Mouse (Mus musculus): Measurements from ENCODE around the gene Phf1.
"Not testable (repeated sequence)": the region's sequence is repeated elsewhere in the genome, so short reads cannot be mapped to it uniquely, and the experiment has no call there.

Phf1 gene

GRCm38 (mm10) chr17:26932839-26933398, at the start of gene Phf1:
TSS of gene Phf1 (plus strand) at chr17:26933052.
- Histone ChIP-seq H3K36me3 (ENCODE audit: control insufficient read depth, insufficient read depth, low read length, poor library complexity, severe bottlenecking) (peaks cover 11% of the 10 kb centered on the region), H3K27me3 (ENCODE audit: control insufficient read depth, insufficient read depth, low read length, poor library complexity, severe bottlenecking) (no peaks in the 10 kb centered on the region)
- peak; percentile 97 for DNase-seq (ENCODE audit: low read depth, low spot score)

- Histone ChIP-seq H3K27me3 (ENCODE audit: control insufficient read depth, insufficient read depth, low read length, poor library complexity, severe bottlenecking) (no peaks in the 10 kb centered on the region), H3K36me3 (ENCODE audit: control insufficient read depth, insufficient read depth, low read length, poor library complexity, severe bottlenecking) (no peaks in the 10 kb centered on the region)
- DNase-seq (ENCODE audit: low read depth, low spot score): no peak
Observed at GRCm38 (mm10) chr17:26883585-26883984, 49.3 kb upstream of the Phf1 start.

DNA sequence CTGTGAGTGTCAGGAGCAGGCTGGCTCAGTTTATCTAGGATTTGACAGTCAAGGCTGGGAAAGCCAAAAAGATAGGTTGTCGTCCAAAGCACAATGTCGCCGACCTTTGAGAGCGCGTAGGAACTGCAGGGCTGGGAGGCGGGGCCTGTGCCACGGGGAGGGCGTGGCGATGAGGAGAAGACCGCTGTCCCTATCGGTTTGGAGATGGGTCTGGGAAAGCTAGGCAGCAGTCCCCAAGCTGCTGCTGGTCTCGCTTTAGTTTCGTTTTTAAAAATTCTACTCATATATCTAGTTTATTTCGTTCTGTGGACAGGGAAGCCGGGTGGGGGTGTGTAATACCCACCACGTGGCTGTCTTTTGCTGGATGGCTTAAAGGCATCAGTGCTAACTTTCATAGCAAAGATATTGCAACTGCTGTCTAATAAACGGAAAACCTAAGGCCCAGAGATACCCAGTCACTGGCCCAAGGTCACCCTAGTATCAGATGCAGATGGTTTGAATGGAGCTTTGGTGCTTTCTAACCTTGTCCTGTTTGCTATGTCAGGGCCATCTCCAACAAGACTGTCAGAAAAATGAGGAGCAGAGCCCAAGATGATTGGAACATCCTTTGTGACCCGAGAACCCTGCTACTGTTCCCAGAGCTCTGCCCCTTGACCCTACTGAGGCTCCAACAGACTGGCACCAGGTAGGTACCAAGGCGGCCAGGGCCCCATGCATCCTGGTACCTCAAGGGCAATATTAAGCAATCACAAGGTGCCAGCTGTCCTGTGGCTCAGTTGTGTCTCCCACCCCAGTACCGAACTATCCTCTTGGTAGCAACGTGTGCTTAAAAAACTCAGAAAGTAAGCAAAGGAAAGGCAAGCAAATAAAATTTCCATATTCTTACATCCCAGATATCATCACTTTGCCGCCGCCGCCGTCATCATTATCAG, 47.6 kb upstream of the Phf1 start:
- H3K36me3 ChIP-seq (ENCODE audit: control insufficient read depth, insufficient read depth, low read length, poor library complexity, severe bottlenecking): no peaks in the 10 kb centered on the region
- DNase-seq (ENCODE audit: low read depth, low spot score): peak; percentile 83
- H3K27me3 ChIP-seq (ENCODE audit: control insufficient read depth, insufficient read depth, low read length, poor library complexity, severe bottlenecking): no peaks in the 10 kb centered on the region

- Histone ChIP-seq H3K27me3 (ENCODE audit: control insufficient read depth, insufficient read depth, low read length, poor library complexity, severe bottlenecking) (no peaks in the 10 kb centered on the region), H3K36me3 (ENCODE audit: control insufficient read depth, insufficient read depth, low read length, poor library complexity, severe bottlenecking) (no peaks in the 10 kb centered on the region)
- peak; percentile 89 for DNase-seq (ENCODE audit: low read depth, low spot score)
Observed at GRCm38 (mm10) chr17:26886047-26886749, 46.7 kb upstream of the Phf1 start.

- H3K36me3 ChIP-seq (ENCODE audit: control insufficient read depth, insufficient read depth, low read length, poor library complexity, severe bottlenecking): no peaks in the 10 kb centered on the region
- DNase-seq (ENCODE audit: low read depth, low spot score): no peak
Observed at GRCm38 (mm10) chr17:26887926-26888325, 44.9 kb upstream of the Phf1 start.

GRCm38 (mm10) chr17:26892635-26893375, 40.0 kb upstream of the Phf1 start:
- Histone ChIP-seq H3K36me3 (ENCODE audit: control insufficient read depth, insufficient read depth, low read length, poor library complexity, severe bottlenecking) (no peaks in the 10 kb centered on the region), H3K27me3 (ENCODE audit: control insufficient read depth, insufficient read depth, low read length, poor library complexity, severe bottlenecking) (no peaks in the 10 kb centered on the region)
- no peak for DNase-seq (ENCODE audit: low read depth, low spot score)

More at GRCm38 (mm10) chr17:26887926-26888325, 44.9 kb upstream of the Phf1 start:
- no peaks in the 10 kb centered on the region for H3K27me3 ChIP-seq (ENCODE audit: control insufficient read depth, insufficient read depth, low read length, poor library complexity, severe bottlenecking)

- Histone ChIP-seq H3K27me3 (ENCODE audit: control insufficient read depth, insufficient read depth, low read length, poor library complexity, severe bottlenecking) (no peaks in the 10 kb centered on the region), H3K36me3 (ENCODE audit: control insufficient read depth, insufficient read depth, low read length, poor library complexity, severe bottlenecking) (no peaks in the 10 kb centered on the region)
- DNase-seq (ENCODE audit: low read depth, low spot score): no peak
Observed at GRCm38 (mm10) chr17:26893492-26893891, 39.4 kb upstream of the Phf1 start.

DNA sequence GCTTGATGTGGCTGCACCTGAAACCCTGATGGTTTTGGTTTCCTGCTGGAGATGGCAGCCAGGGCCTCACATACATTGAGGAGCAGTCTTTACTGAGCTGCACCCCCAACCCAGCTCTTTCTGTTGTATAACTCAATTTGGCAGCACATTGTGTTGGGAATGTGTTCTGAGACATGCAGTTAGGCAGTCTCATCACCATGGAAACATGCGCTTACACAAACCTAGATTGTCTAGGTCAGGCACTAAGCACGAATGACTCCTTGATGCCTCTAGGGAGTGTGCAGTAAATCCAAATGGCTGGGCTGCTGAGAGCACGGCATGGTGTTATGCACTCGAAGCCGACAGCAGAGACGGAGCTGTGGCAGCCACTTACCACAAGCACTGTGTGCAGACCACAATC, 38.5 kb upstream of the Phf1 start:
- Histone ChIP-seq H3K27me3 (ENCODE audit: control insufficient read depth, insufficient read depth, low read length, poor library complexity, severe bottlenecking) (no peaks in the 10 kb centered on the region), H3K36me3 (ENCODE audit: control insufficient read depth, insufficient read depth, low read length, poor library complexity, severe bottlenecking) (no peaks in the 10 kb centered on the region)
- no peak for DNase-seq (ENCODE audit: low read depth, low spot score)

DNA sequence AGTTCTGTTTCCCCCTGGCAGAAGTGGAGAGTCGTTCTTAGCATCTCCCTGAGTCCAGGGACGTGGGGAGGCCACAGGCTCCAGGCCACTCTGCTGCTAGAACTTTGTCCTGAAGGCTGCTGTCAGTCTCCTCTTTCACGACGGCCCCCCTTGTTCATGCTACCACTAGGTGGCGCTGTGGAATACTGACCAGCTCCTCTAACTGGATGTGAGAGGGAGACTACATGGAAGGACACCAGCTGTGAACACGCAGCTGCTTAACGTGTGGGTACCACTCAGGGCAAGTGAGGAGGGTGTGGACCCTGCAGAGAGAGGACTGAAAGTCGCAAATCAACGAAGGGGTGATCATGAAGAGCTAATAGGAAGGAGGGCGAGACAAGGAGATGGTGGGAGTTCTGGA, 37.3 kb upstream of the Phf1 start:
- DNase-seq (ENCODE audit: low read depth, low spot score): peak; percentile 88
- no peaks in the 10 kb centered on the region for H3K36me3 ChIP-seq (ENCODE audit: control insufficient read depth, insufficient read depth, low read length, poor library complexity, severe bottlenecking)
- H3K27me3 ChIP-seq (ENCODE audit: control insufficient read depth, insufficient read depth, low read length, poor library complexity, severe bottlenecking): no peaks in the 10 kb centered on the region

- H3K27me3 ChIP-seq (ENCODE audit: control insufficient read depth, insufficient read depth, low read length, poor library complexity, severe bottlenecking): no peaks in the 10 kb centered on the region
- H3K36me3 ChIP-seq (ENCODE audit: control insufficient read depth, insufficient read depth, low read length, poor library complexity, severe bottlenecking): no peaks in the 10 kb centered on the region
- DNase-seq (ENCODE audit: low read depth, low spot score): no peak
Observed at GRCm38 (mm10) chr17:26900916-26901315, 31.9 kb upstream of the Phf1 start.

DNA sequence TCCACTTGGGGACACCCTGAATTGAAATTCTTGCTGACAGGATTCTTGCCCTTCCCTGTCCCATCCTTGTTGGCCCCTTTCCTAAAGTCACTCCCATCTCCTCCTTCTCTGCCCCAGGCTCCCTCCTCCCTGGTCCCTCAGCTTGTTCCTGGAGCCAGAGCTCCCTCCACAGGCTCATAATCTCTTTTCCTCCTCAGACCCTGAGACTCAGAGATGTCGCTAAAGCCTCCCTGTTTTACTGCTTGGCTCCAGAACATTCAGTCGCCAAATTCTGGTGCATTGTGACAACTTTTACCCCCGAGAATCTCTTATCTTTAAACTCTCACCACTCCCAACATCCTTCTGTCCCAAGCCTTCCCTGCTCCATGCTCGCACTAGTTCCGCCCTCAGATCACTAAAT, 28.5 kb upstream of the Phf1 start:
- DNase-seq (ENCODE audit: low read depth, low spot score): no peak
- no peaks in the 10 kb centered on the region for H3K36me3 ChIP-seq (ENCODE audit: control insufficient read depth, insufficient read depth, low read length, poor library complexity, severe bottlenecking)
- no peaks in the 10 kb centered on the region for H3K27me3 ChIP-seq (ENCODE audit: control insufficient read depth, insufficient read depth, low read length, poor library complexity, severe bottlenecking)

- H3K27me3 ChIP-seq (ENCODE audit: control insufficient read depth, insufficient read depth, low read length, poor library complexity, severe bottlenecking); H3K36me3 ChIP-seq (ENCODE audit: control insufficient read depth, insufficient read depth, low read length, poor library complexity, severe bottlenecking); DNase-seq (ENCODE audit: low read depth, low spot score): not testable (repeated sequence)
Observed at GRCm38 (mm10) chr17:26907506-26907905, 25.3 kb upstream of the Phf1 start.

DNA sequence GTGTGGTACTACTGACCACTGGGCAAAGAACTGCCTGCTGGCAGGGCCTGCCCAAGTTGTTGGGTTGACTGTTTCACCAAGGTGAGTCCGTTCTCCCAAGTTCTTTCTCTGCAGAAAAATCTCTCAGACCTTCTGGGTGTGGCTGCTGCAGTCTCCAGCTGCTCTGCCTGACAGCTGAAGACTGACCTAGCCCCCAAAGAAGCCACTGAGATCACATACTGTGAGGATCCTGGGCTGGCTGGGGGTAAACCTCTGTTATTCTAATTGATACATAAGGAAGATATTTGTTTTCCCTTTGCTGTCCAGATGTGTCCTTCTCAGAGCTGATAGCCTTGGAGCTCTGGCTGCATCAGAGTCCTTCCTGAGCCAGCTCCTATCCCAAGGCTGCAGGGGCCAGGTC, 17.6 kb upstream of the Phf1 start:
- Histone ChIP-seq H3K27me3 (ENCODE audit: control insufficient read depth, insufficient read depth, low read length, poor library complexity, severe bottlenecking) (no peaks in the 10 kb centered on the region), H3K36me3 (ENCODE audit: control insufficient read depth, insufficient read depth, low read length, poor library complexity, severe bottlenecking) (no peaks in the 10 kb centered on the region)
- DNase-seq (ENCODE audit: low read depth, low spot score): no peak

DNA sequence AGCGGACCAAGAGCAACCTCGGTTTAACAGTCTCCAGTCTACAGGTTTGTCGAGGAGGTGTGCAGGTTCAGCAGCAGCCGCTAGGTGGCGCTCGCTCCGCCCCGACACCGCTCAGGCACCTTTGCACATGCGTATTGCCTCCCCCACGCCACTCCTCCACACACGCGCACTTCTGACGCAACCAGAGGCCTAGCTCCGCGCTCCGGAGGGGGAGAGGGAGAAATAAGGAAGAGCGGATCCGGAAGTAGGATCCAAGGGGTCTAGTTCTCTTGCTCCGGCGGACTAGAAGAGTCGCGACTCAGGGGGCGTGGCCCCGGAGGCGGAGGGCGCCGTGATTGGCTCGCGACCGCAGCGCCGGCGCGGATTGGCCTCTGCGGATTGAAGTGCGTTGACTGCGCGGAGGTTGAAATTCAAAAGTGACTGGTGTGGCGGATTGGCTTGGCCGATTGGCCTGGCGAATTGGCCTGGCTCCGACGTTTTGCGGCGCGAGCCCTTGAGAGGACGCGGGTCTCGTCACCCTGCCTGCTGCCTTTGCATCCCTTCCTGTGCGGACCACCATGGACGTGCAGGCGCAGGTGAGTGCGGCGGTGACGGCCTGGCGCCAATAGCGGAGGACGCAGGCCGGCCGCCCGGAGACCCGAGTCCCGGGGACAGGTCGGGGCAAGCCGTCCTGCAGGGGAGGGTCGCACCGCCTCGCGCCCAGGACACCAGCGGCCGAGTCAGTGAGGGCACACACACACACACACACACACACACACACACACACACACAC, 16.0 kb upstream of the Phf1 start, which contains the start of gene Kifc5b:
Gene Kifc5b (plus strand): TSS at position 381 of the 772 bp plus-strand sequence.
- H3K27me3 ChIP-seq (ENCODE audit: control insufficient read depth, insufficient read depth, low read length, poor library complexity, severe bottlenecking): no peaks in the 10 kb centered on the region
- no peaks in the 10 kb centered on the region for H3K36me3 ChIP-seq (ENCODE audit: control insufficient read depth, insufficient read depth, low read length, poor library complexity, severe bottlenecking)
- peak; percentile 99 for DNase-seq (ENCODE audit: low read depth, low spot score)

All from splenic B cell, adult 2 months (primary cell).